11 mouse cellular contexts compared by ENCODE assay signal in genomic region chr15:83296771-83297311, GRCm38 (mm10). TPM values are rescaled to one million over a fixed set of nuclear protein-coding genes. Genes with fewer than 3 reads are reported as not detected.
A peak's percentile ranks its signal among the peaks of the same experiment; 100 is the strongest.
DNase-seq lines count a peak whose midpoint lies in the region; ATAC-seq and TF ChIP-seq lines count a peak whose summit lies in the region.
"Had no signal": no experiment of that assay in that cellular context is flagged by ENCODE, and none has a peak within 500 bp of the region (broad histone marks: within the 10 kb centered on the region; RNA-seq: fewer than 3 reads in every experiment).

No protein-coding gene starts in this region.

- H3K4me1 ChIP-seq in forebrain, postnatal 0 days (ENCODE audit: insufficient read depth) = no peaks in the 10 kb centered on the region
- H3K4me1 ChIP-seq in forebrain, embryonic 12.5 days = peaks cover 10% of the 10 kb centered on the region

- H3K4me2 ChIP-seq in forebrain, postnatal 0 days (ENCODE audit: low read depth) = no peak overlapping the region
- H3K4me2 ChIP-seq in forebrain, embryonic 12.5 days = no peak overlapping the region
- H3K4me2 ChIP-seq: embryonic facial prominence, embryonic 15.5 days; liver, embryonic 13.5 days had no signal

- peaks cover 6% of the 10 kb centered on the region; the same call in 1 of the 2 replicates for H3K36me3 ChIP-seq in forebrain, postnatal 0 days (ENCODE audit: insufficient read depth)
- H3K36me3 ChIP-seq in forebrain, embryonic 12.5 days (replicated peaks) = peaks cover 5% of the 10 kb centered on the region; the same call in 1 of the 2 replicates

- TF ChIP-seq CTCF in forebrain, postnatal 0 days (IDR thresholded peaks at IDR 0.05; ENCODE audit: low read depth) = no peak

- no peaks in the 10 kb centered on the region for H3K27me3 ChIP-seq in forebrain, postnatal 0 days (ENCODE audit: insufficient read depth, low read length)
- no peaks in the 10 kb centered on the region for H3K27me3 ChIP-seq in forebrain, embryonic 12.5 days
- H3K27me3 ChIP-seq: embryonic facial prominence, embryonic 15.5 days; liver, embryonic 13.5 days had no signal

- H3K9me3 ChIP-seq in forebrain, postnatal 0 days (ENCODE audit: low read length) = no peaks in the 10 kb centered on the region
- no peaks in the 10 kb centered on the region for H3K9me3 ChIP-seq in forebrain, embryonic 12.5 days
- H3K9me3 ChIP-seq: embryonic facial prominence, embryonic 15.5 days; liver, embryonic 13.5 days had no signal

- intact Hi-C loops in heart, postnatal 36 days (cut with DNase I) = no loop called here

- peak; percentile 32 for DNase-seq in forebrain, postnatal 0 days
- peak; percentile 24 for DNase-seq in thymus, postnatal 14 days
- DNase-seq in thymus, adult 18-20 months = no peak
- DNase-seq in kidney, postnatal 14 days = peak; percentile 49
- no peak for DNase-seq in cerebellum, postnatal 25 days
- no peak for DNase-seq in urinary bladder, postnatal 4 days (ENCODE audit: low spot score in 2 of 2)
- DNase-seq in heart, postnatal 36 days = no peak
- DNase-seq: liver, embryonic 13.5 days had no signal

- 46% methylated on average over 7 of the region's 8 CpGs for WGBS in forebrain, postnatal 0 days
- WGBS in forebrain, embryonic 12.5 days = 54% methylated on average over 7 of the region's 8 CpGs

- H3K4me3 ChIP-seq in forebrain, postnatal 0 days (ENCODE audit: low read depth, low read length) = no peak overlapping the region
- no peak overlapping the region for H3K4me3 ChIP-seq in forebrain, embryonic 12.5 days (replicated peaks)
- H3K4me3 ChIP-seq: embryonic facial prominence, embryonic 15.5 days; liver, embryonic 13.5 days had no signal

- H3K9ac ChIP-seq in forebrain, postnatal 0 days = no peak overlapping the region
- H3K9ac ChIP-seq in forebrain, embryonic 12.5 days = no peak overlapping the region
- H3K9ac ChIP-seq: embryonic facial prominence, embryonic 15.5 days; liver, embryonic 13.5 days had no signal

- ATAC-seq in forebrain, postnatal 0 days = peak; percentile 82
- ATAC-seq in forebrain, embryonic 12.5 days (ENCODE audit: low FRiP score) = no peak

- no peak overlapping the region; the same call in 1 of the 2 replicates for H3K27ac ChIP-seq in forebrain, postnatal 0 days (ENCODE audit: low read depth, low read length)
- no peak overlapping the region for H3K27ac ChIP-seq in forebrain, embryonic 12.5 days
- H3K27ac ChIP-seq: embryonic facial prominence, embryonic 15.5 days; liver, embryonic 13.5 days had no signal

RNA-seq across cellular contexts. Expression of gene A4galt, which starts 45.3 kb away (rescaled TPM):
- 3.3 and 11.6 TPM in 2 replicates for total RNA-seq in forebrain, postnatal 0 days (2014; rRNA removed)
- 3.7 and 4.9 TPM in 2 replicates for polyA plus RNA-seq in forebrain, postnatal 0 days (2015; fragmentation: Nextera tagmentation; extraction: Ambion mirVana)
- polyA plus RNA-seq in forebrain, embryonic 12.5 days (2016; fragmentation: Nextera tagmentation; extraction: Ambion mirVana) = 1.3 and 1.4 TPM in 2 replicates
- 1 to 10 TPM; 3.4 to 8.3 TPM for total RNA-seq in heart, postnatal 36 days (2021)
- total RNA-seq: megakaryocyte progenitor cell, adult 5-6 weeks had no signal

RNA-seq across cellular contexts. Expression of gene Arfgap3, which starts 53.2 kb away (rescaled TPM):
- total RNA-seq in forebrain, postnatal 0 days (2014; rRNA removed) = 41.0 and 41.2 TPM in 2 replicates
- polyA plus RNA-seq in forebrain, postnatal 0 days (2015; fragmentation: Nextera tagmentation; extraction: Ambion mirVana) = 32.0 and 33.7 TPM in 2 replicates
- polyA plus RNA-seq in forebrain, embryonic 12.5 days (2016; fragmentation: Nextera tagmentation; extraction: Ambion mirVana) = 35.3 and 37.3 TPM in 2 replicates
- 10 to 100 TPM; 11.0 to 12.2 TPM for total RNA-seq in heart, postnatal 36 days (2021)

Comparison
In these comparisons a context has a peak if more than half of its experiments do, and no peak if none do; other contexts are left out.
1. DNase-seq: peak in forebrain, postnatal 0 days (single experiment), thymus, postnatal 14 days (single experiment) and kidney, postnatal 14 days (single experiment); none in thymus, adult 18-20 months (0 of 2), cerebellum, postnatal 25 days (0 of 2), urinary bladder, postnatal 4 days (0 of 2) and heart, postnatal 36 days (0 of 2).